Mouse (Mus musculus) G1E (cell line): ENCODE data around the gene Trak2.

Experiments
- CTCF ChIP-seq: IDR thresholded peaks from 2 replicates; pipeline ENCODE4 v1.5.1; 2012; ENCODE audit warnings: low read depth, low read length, inconsistent platforms, mixed read lengths
- GATA1 ChIP-seq: IDR thresholded peaks from 2 replicates; pipeline ENCODE4 v1.6.1; 2012; ENCODE audit warnings: borderline replicate concordance, low read length, inconsistent platforms, mixed read lengths

DNA sequence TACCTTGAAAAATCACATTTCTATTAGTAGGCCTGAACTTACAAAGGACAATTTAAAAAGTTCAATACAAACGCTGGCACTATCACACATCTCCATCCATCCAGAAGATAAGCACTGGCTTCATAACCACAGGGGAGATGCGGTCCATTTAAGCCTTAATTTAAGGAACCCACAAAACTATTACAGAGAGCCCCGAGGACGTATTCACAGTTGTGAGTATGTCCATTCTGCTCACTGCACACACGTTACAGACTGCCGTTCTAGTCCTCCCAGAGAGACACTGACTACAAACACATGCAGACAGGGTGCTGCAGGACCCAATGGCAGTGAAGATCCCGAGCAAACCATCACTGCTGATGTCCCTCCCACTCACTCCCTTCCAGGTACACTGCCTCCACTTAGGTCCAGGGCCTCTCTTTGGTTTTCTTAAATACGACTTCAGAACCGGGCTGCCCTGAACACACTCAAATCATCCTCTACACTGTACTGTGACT, 35.6 kb downstream of the Trak2 start:
- no peak for TF ChIP-seq CTCF
- TF ChIP-seq GATA1 = no peak
